Mouse (Mus musculus) kidney, adult 2 months (tissue): ENCODE results near the gene Gpa33.

Experiments used
- CTCF ChIP-seq: fragments of 200-500 bp; conservative IDR thresholded peaks from 2 replicates; pipeline ENCODE4 v1.5.1; 2011; ENCODE audit warnings: low read depth, mild to moderate bottlenecking, control low read depth, low read length, moderate library complexity, mixed read lengths; ENCODE audit not compliant: insufficient read depth, insufficient read length
- POLR2A ChIP-seq: fragments of 200-500 bp; IDR thresholded peaks from one replicate; pipeline ENCODE4 v1.6.1; 2011; ENCODE audit warnings: low read depth, low read length, control low read depth

GRCm38 (mm10) chr1:166117866-166118639 lies 12.0 kb upstream of the Gpa33 start:
- TF ChIP-seq CTCF: no peak
- TF ChIP-seq POLR2A: no peak
